Mouse (Mus musculus) hindbrain, embryonic 14.5 days (tissue): ENCODE results near the gene Entpd3. TPM values are rescaled to one million over a fixed set of nuclear protein-coding genes. Genes with fewer than 3 reads are reported as not detected.

Experiments
- ATAC-seq: fragments of 200-750 bp; cut with Nextera tagmentation; 2 replicates; pipeline ENCODE4 v1.8.0; 2017; ENCODE audit warnings: moderate number of reproducible peaks, mild to moderate bottlenecking, moderate TSS enrichment, moderate library complexity; ENCODE audit not compliant: low FRiP score
- DNase-seq: peaks from one replicate; pipeline ENCODE4 v3.0.0-alpha.2; 2015; ENCODE audit warnings: low spot score
- H3K27ac ChIP-seq: fragments of 300-500 bp; sonication (generic); 2 replicates; pipeline ENCODE4 v1.5.1; 2014; ENCODE audit warnings: mild to moderate bottlenecking, moderate library complexity
- H3K27me3 ChIP-seq: fragments of 300-500 bp; sonication (generic); 2 replicates; pipeline ENCODE4 v1.6.1; 2014; ENCODE audit warnings: mild to moderate bottlenecking, low read length, mixed read lengths; ENCODE audit not compliant: control insufficient read depth, insufficient read depth
- H3K36me3 ChIP-seq: fragments of 300-500 bp; sonication (generic); replicated peaks from 2 replicates; pipeline ENCODE4 v1.6.1; 2014; ENCODE audit not compliant: control insufficient read depth, insufficient read depth
- H3K4me1 ChIP-seq: fragments of 300-500 bp; sonication (generic); replicated peaks from 2 replicates; pipeline ENCODE4 v1.6.1; 2014; ENCODE audit warnings: antibody characterized with exemption, low read length, mixed read lengths; ENCODE audit not compliant: control insufficient read depth, insufficient read depth
- H3K4me2 ChIP-seq: fragments of 300-500 bp; sonication (generic); replicated peaks from 2 replicates; pipeline ENCODE4 v1.6.1; 2014; ENCODE audit warnings: mild to moderate bottlenecking, moderate library complexity
- H3K4me3 ChIP-seq: fragments of 300-500 bp; sonication (generic); replicated peaks from 2 replicates; pipeline ENCODE4 v1.5.1; 2014; ENCODE audit warnings: mild to moderate bottlenecking, low read length
- H3K9ac ChIP-seq: fragments of 300-500 bp; sonication (generic); 2 replicates; pipeline ENCODE4 v1.6.1; 2014
- H3K9me3 ChIP-seq: fragments of 300-500 bp; sonication (generic); 2 replicates; pipeline ENCODE4 v1.6.1; 2016; ENCODE audit warnings: low read length; ENCODE audit not compliant: control insufficient read depth
- WGBS: fragments of 180-500 bp; shearing (Covaris S2); extraction: QIAGEN DNeasy Blood & Tissue Kit; methylation state at CpG from one replicate; pipeline ENCODE4 v1.1.7; 2014; 5-methylcytosine and 5-hydroxymethylcytosine counted together
- polyA plus RNA-seq: library from polyadenylated mRNA; unstranded; fragments of >200 nt; fragmentation: Nextera tagmentation; extraction: Ambion mirVana; gene quantifications from 2 replicates; pipeline ENCODE4 v1.2.1, GENCODE M21; 2014

Entpd3 gene
- polyA plus RNA-seq, 1 experiment from 2014 or later: 4.3 TPM

GRCm38 (mm10) chr9:120502013-120502412 lies 37.6 kb upstream of the Entpd3 start:
- WGBS: 11% methylated on average over 8 of the region's 8 CpGs
- no peaks in the 10 kb centered on the region for H3K27me3 ChIP-seq
- H3K27ac ChIP-seq: no peak overlapping the region
- no peaks in the 10 kb centered on the region for H3K4me1 ChIP-seq
- peaks cover 3% of the 10 kb centered on the region; the same call in 1 of the 2 replicates for H3K9me3 ChIP-seq
- H3K36me3 ChIP-seq: 0 out of 2 replicates have a peak, but pooled peaks cover 4% of the 10 kb centered on the region
- H3K4me3 ChIP-seq: no peak overlapping the region
- DNase-seq (peak; percentile 99), ATAC-seq (0 out of 2 replicates have a peak, but pooled peaks have one; percentile 51)
- H3K9ac ChIP-seq: no peak overlapping the region
- H3K4me2 ChIP-seq: no peak overlapping the region

GRCm38 (mm10) chr9:120504423-120504822 lies 35.2 kb upstream of the Entpd3 start:
- ATAC-seq: no peak
- Histone ChIP-seq H3K4me1 (no peaks in the 10 kb centered on the region), H3K4me3 (no peak overlapping the region), H3K27me3 (no peaks in the 10 kb centered on the region), H3K9ac (no peak overlapping the region), H3K27ac (no peak overlapping the region), H3K4me2 (no peak overlapping the region), H3K36me3 (no peaks in the 10 kb centered on the region), H3K9me3 (peaks cover 6% of the 10 kb centered on the region; the same call in 1 of the 2 replicates)
- WGBS: 82% methylated on average over 2 of the region's 2 CpGs
- DNase-seq: no peak

GRCm38 (mm10) chr9:120511781-120512180 lies 27.8 kb upstream of the Entpd3 start:
- Histone ChIP-seq H3K27ac (no peak overlapping the region), H3K4me1 (no peaks in the 10 kb centered on the region), H3K9ac (no peak overlapping the region), H3K9me3 (peaks cover 5% of the 10 kb centered on the region; the same call in 1 of the 2 replicates), H3K4me3 (no peak overlapping the region), H3K36me3 (no peaks in the 10 kb centered on the region), H3K4me2 (no peak overlapping the region), H3K27me3 (no peaks in the 10 kb centered on the region)
- 78% methylated on average over 3 of the region's 3 CpGs for WGBS
- ATAC-seq: no peak
- DNase-seq: no peak

GRCm38 (mm10) chr9:120516720-120517119 lies 22.9 kb upstream of the Entpd3 start:
- WGBS: 84% methylated on average over 8 of the region's 8 CpGs
- DNase-seq (no peak), ATAC-seq (no peak)
- H3K9me3 ChIP-seq: no peaks in the 10 kb centered on the region
- H3K27ac ChIP-seq: no peak overlapping the region
- H3K4me2 ChIP-seq: no peak overlapping the region
- H3K36me3 ChIP-seq: no peaks in the 10 kb centered on the region
- no peaks in the 10 kb centered on the region for H3K4me1 ChIP-seq
- H3K27me3 ChIP-seq: no peaks in the 10 kb centered on the region
- no peak overlapping the region for H3K4me3 ChIP-seq
- H3K9ac ChIP-seq: no peak overlapping the region

GRCm38 (mm10) chr9:120518946-120519345 lies 20.7 kb upstream of the Entpd3 start:
- Histone ChIP-seq H3K4me1 (no peaks in the 10 kb centered on the region), H3K9ac (no peak overlapping the region), H3K27ac (no peak overlapping the region), H3K9me3 (no peaks in the 10 kb centered on the region), H3K4me3 (no peak overlapping the region), H3K4me2 (no peak overlapping the region), H3K36me3 (no peaks in the 10 kb centered on the region), H3K27me3 (no peaks in the 10 kb centered on the region)
- DNase-seq: no peak
- ATAC-seq: no peak
- WGBS: 85% methylated on average over 3 of the region's 3 CpGs

GRCm38 (mm10) chr9:120519469-120520125 lies 20.0 kb upstream of the Entpd3 start:
- Histone ChIP-seq H3K9ac (no peak overlapping the region), H3K27me3 (no peaks in the 10 kb centered on the region), H3K4me3 (no peak overlapping the region), H3K27ac (no peak overlapping the region), H3K9me3 (no peaks in the 10 kb centered on the region), H3K4me2 (no peak overlapping the region), H3K36me3 (no peaks in the 10 kb centered on the region), H3K4me1 (no peaks in the 10 kb centered on the region)
- ATAC-seq (no peak), DNase-seq (no peak)
- 46% methylated on average over 19 of the region's 19 CpGs for WGBS

GRCm38 (mm10) chr9:120521161-120521560 lies 18.5 kb upstream of the Entpd3 start:
- no peak for DNase-seq
- H3K9me3 ChIP-seq: no peaks in the 10 kb centered on the region
- H3K36me3 ChIP-seq: no peaks in the 10 kb centered on the region
- no peak overlapping the region for H3K4me3 ChIP-seq
- ATAC-seq: no peak
- no peak overlapping the region for H3K27ac ChIP-seq
- H3K9ac ChIP-seq: no peak overlapping the region
- 90% methylated on average over 1 of the region's 1 CpGs for WGBS
- H3K4me2 ChIP-seq: no peak overlapping the region
- no peaks in the 10 kb centered on the region for H3K27me3 ChIP-seq
- no peaks in the 10 kb centered on the region for H3K4me1 ChIP-seq

GRCm38 (mm10) chr9:120527270-120527669 lies 12.3 kb upstream of the Entpd3 start:
- H3K9me3 ChIP-seq: no peaks in the 10 kb centered on the region
- ATAC-seq (no peak), DNase-seq (no peak)
- no peak overlapping the region for H3K9ac ChIP-seq
- no peak overlapping the region for H3K4me3 ChIP-seq
- H3K27ac ChIP-seq: no peak overlapping the region
- no peaks in the 10 kb centered on the region for H3K36me3 ChIP-seq
- WGBS: 61% methylated on average over 4 of the region's 4 CpGs
- H3K27me3 ChIP-seq: no peaks in the 10 kb centered on the region
- no peaks in the 10 kb centered on the region for H3K4me1 ChIP-seq
- H3K4me2 ChIP-seq: no peak overlapping the region

GRCm38 (mm10) chr9:120527919-120528318 lies 11.7 kb upstream of the Entpd3 start:
- no peak overlapping the region for H3K9ac ChIP-seq
- no peak overlapping the region for H3K4me2 ChIP-seq
- H3K4me1 ChIP-seq: no peaks in the 10 kb centered on the region
- no peak overlapping the region for H3K4me3 ChIP-seq
- DNase-seq (no peak), ATAC-seq (no peak)
- H3K27me3 ChIP-seq: no peaks in the 10 kb centered on the region
- WGBS: 92% methylated on average over 8 of the region's 8 CpGs
- no peaks in the 10 kb centered on the region for H3K36me3 ChIP-seq
- H3K27ac ChIP-seq: no peak overlapping the region
- no peaks in the 10 kb centered on the region for H3K9me3 ChIP-seq
